25 mouse cellular contexts compared by ENCODE assay signal in the genomic region with DNA sequence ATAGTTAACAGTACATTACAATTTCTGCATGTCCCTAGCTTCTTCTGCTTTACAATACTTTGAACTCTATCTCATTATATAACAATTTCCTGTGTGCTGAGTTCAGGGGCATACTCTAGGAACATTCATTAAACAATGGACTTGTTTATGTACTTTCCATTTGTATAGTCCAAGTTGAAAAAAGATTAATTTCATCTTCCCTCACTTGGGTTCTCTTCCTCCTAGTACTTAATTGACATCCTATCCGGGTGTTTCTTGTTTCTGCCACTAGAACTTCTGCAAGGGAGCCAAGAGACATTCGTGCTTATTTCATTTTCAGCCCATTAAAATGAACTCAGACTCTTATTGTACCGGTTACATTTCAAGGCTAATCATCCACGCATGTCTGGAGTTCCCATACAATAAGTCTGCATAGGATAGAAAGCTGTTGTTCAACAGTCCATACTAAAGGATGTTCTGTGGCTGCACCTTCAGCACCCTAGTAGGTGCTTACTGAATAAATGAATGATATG. TPM values are rescaled to one million over a fixed set of nuclear protein-coding genes. Genes with fewer than 3 reads are reported as not detected.
"Had no signal": no experiment of that assay in that cellular context is flagged by ENCODE, and none has a peak within 500 bp of the region (broad histone marks: within the 10 kb centered on the region; RNA-seq: fewer than 3 reads in every experiment).

No protein-coding gene starts in this region.

- ATAC-seq: liver, embryonic 12.5 days; midbrain, embryonic 13.5 days; midbrain, embryonic 15.5 days had no signal

- H3K27me3 ChIP-seq: liver, embryonic 12.5 days; megakaryocyte, embryonic 14.5 days; midbrain, embryonic 13.5 days; midbrain, embryonic 15.5 days; neural tube, embryonic 12.5 days; stomach, embryonic 15.5 days had no signal

- H3K4me3 ChIP-seq: liver, embryonic 12.5 days; megakaryocyte, embryonic 14.5 days; midbrain, embryonic 13.5 days; midbrain, embryonic 15.5 days; neural tube, embryonic 12.5 days; stomach, embryonic 15.5 days had no signal

- H3K36me3 ChIP-seq: liver, embryonic 12.5 days; midbrain, embryonic 15.5 days; stomach, embryonic 15.5 days had no signal

- H3K4me1 ChIP-seq: liver, embryonic 12.5 days; megakaryocyte, embryonic 14.5 days; midbrain, embryonic 13.5 days; midbrain, embryonic 15.5 days; neural tube, embryonic 12.5 days; stomach, embryonic 15.5 days had no signal

- H3K9ac ChIP-seq: liver, embryonic 12.5 days; liver, embryonic 14.5 days; midbrain, embryonic 13.5 days; midbrain, embryonic 15.5 days; neural tube, embryonic 12.5 days; stomach, embryonic 15.5 days had no signal

- H3K4me2 ChIP-seq: liver, embryonic 12.5 days; midbrain, embryonic 11.5 days; midbrain, embryonic 13.5 days; midbrain, embryonic 15.5 days; neural tube, embryonic 12.5 days; stomach, embryonic 15.5 days had no signal

- H3K9me3 ChIP-seq: liver, embryonic 12.5 days; megakaryocyte, embryonic 14.5 days; midbrain, embryonic 13.5 days; midbrain, embryonic 15.5 days; neural tube, embryonic 12.5 days; stomach, embryonic 15.5 days had no signal

- H3K27ac ChIP-seq: liver, embryonic 12.5 days; liver, embryonic 14.5 days; macrophage; midbrain, embryonic 13.5 days; midbrain, embryonic 15.5 days; neural tube, embryonic 12.5 days; stomach, embryonic 15.5 days; stomach, postnatal 0 days had no signal

- DNase-seq: liver; right cerebral cortex, postnatal 14 days; thymus, adult 2 months; thymus, postnatal 25 days; thymus, postnatal 4 days had no signal

RNA-seq across cellular contexts. Expression of a gene that starts 55.6 kb away (rescaled TPM):
- total RNA-seq: monocyte, adult 5-6 weeks had no signal
- polyA plus RNA-seq: macrophage had no signal

RNA-seq across cellular contexts. Expression of a gene that starts 56.0 kb away (rescaled TPM):
- total RNA-seq: megakaryocyte progenitor cell, adult 5-6 weeks; midbrain, postnatal 0 days; monocyte, adult 5-6 weeks; neutrophil, adult 5-6 weeks had no signal
- polyA plus RNA-seq: limb, embryonic 14.5 days; liver, embryonic 12.5 days; liver, embryonic 14.5 days; liver, embryonic 16.5 days; macrophage; midbrain, embryonic 11.5 days; midbrain, embryonic 13.5 days; midbrain, embryonic 15.5 days; midbrain, postnatal 0 days; neural tube, embryonic 12.5 days; neural tube, embryonic 14.5 days; spleen, adult 2 months; stomach, embryonic 15.5 days; stomach, postnatal 0 days; testis, adult 2 months; thymus, adult 2 months; urinary bladder, adult 2 months had no signal
